Mouse (Mus musculus): ENCODE measurements around the gene Gda. TPM values are rescaled to one million over a fixed set of nuclear protein-coding genes. Genes with fewer than 3 reads are reported as not detected.

Gda gene
- total and polyA plus RNA-seq, 2 experiments from 2014 or later, result 2.4 to 6.9 TPM

GRCm38 (mm10) chr19:21384231-21384630 is 89.0 kb downstream of the Gda start:
- no peaks in the 10 kb centered on the region for H3K36me3 ChIP-seq (ENCODE audit: insufficient read depth, low read length)
- no peak for TF ChIP-seq CTCF (IDR thresholded peaks at IDR 0.05)
- ATAC-seq (ENCODE audit: low FRiP score) (no peak), DNase-seq (ENCODE audit: low spot score) (no peak)
- H3K9me3 ChIP-seq (ENCODE audit: low read length), result no peaks in the 10 kb centered on the region
- no peak overlapping the region for H3K4me3 ChIP-seq (ENCODE audit: low read depth, low read length)
- no peaks in the 10 kb centered on the region for H3K27me3 ChIP-seq (ENCODE audit: insufficient read depth, low read length)
- H3K4me1 ChIP-seq (ENCODE audit: insufficient read depth, low read length), result no peaks in the 10 kb centered on the region
- H3K27ac ChIP-seq (ENCODE audit: low read depth, low read length), result no peak overlapping the region
- H3K4me2 ChIP-seq (ENCODE audit: low read depth, low read length, poor library complexity, severe bottlenecking), result no peak overlapping the region
- 83% methylated on average over 3 of the region's 3 CpGs for WGBS
- no peak overlapping the region for H3K9ac ChIP-seq (replicated peaks; ENCODE audit: low read length, poor library complexity, severe bottlenecking)

GRCm38 (mm10) chr19:21383491-21384226 is 89.6 kb downstream of the Gda start:
- Histone ChIP-seq H3K27me3 (ENCODE audit: insufficient read depth, low read length) (no peaks in the 10 kb centered on the region), H3K4me1 (ENCODE audit: insufficient read depth, low read length) (no peaks in the 10 kb centered on the region), H3K4me3 (ENCODE audit: low read depth, low read length) (no peak overlapping the region), H3K9ac (replicated peaks; ENCODE audit: low read length, poor library complexity, severe bottlenecking) (no peak overlapping the region), H3K36me3 (ENCODE audit: insufficient read depth, low read length) (no peaks in the 10 kb centered on the region), H3K9me3 (ENCODE audit: low read length) (no peaks in the 10 kb centered on the region), H3K4me2 (ENCODE audit: low read depth, low read length, poor library complexity, severe bottlenecking) (no peak overlapping the region), H3K27ac (ENCODE audit: low read depth, low read length) (no peak overlapping the region)
- 89% methylated on average over 6 of the region's 6 CpGs for WGBS
- DNase-seq (ENCODE audit: low spot score), result no peak
- TF ChIP-seq CTCF (IDR thresholded peaks at IDR 0.05), result no peak
- no peak for ATAC-seq (ENCODE audit: low FRiP score)

GRCm38 (mm10) chr19:21381696-21382095 is 91.5 kb downstream of the Gda start:
- H3K36me3 ChIP-seq (ENCODE audit: insufficient read depth, low read length), result no peaks in the 10 kb centered on the region
- 74% methylated on average over 2 of the region's 2 CpGs for WGBS
- TF ChIP-seq CTCF (IDR thresholded peaks at IDR 0.05), result no peak
- H3K9me3 ChIP-seq (ENCODE audit: low read length), result no peaks in the 10 kb centered on the region
- no peaks in the 10 kb centered on the region for H3K4me1 ChIP-seq (ENCODE audit: insufficient read depth, low read length)
- H3K4me2 ChIP-seq (ENCODE audit: low read depth, low read length, poor library complexity, severe bottlenecking), result no peak overlapping the region
- ATAC-seq (ENCODE audit: low FRiP score) (no peak), DNase-seq (ENCODE audit: low spot score) (no peak)
- no peaks in the 10 kb centered on the region for H3K27me3 ChIP-seq (ENCODE audit: insufficient read depth, low read length)
- no peak overlapping the region for H3K4me3 ChIP-seq (ENCODE audit: low read depth, low read length)
- no peak overlapping the region for H3K9ac ChIP-seq (replicated peaks; ENCODE audit: low read length, poor library complexity, severe bottlenecking)
- no peak overlapping the region for H3K27ac ChIP-seq (ENCODE audit: low read depth, low read length)

GRCm38 (mm10) chr19:21379195-21379594 is 94.0 kb downstream of the Gda start:
- Histone ChIP-seq H3K36me3 (ENCODE audit: insufficient read depth, low read length) (no peaks in the 10 kb centered on the region), H3K9me3 (ENCODE audit: low read length) (no peaks in the 10 kb centered on the region), H3K27me3 (ENCODE audit: insufficient read depth, low read length) (no peaks in the 10 kb centered on the region), H3K9ac (replicated peaks; ENCODE audit: low read length, poor library complexity, severe bottlenecking) (no peak overlapping the region), H3K4me3 (ENCODE audit: low read depth, low read length) (no peak overlapping the region), H3K4me1 (ENCODE audit: insufficient read depth, low read length) (no peaks in the 10 kb centered on the region), H3K27ac (ENCODE audit: low read depth, low read length) (no peak overlapping the region), H3K4me2 (ENCODE audit: low read depth, low read length, poor library complexity, severe bottlenecking) (no peak overlapping the region)
- 91% methylated on average over 5 of the region's 5 CpGs for WGBS
- no peak for ATAC-seq (ENCODE audit: low FRiP score)
- no peak for DNase-seq (ENCODE audit: low spot score)
- no peak for TF ChIP-seq CTCF (IDR thresholded peaks at IDR 0.05)

GRCm38 (mm10) chr19:21376445-21377218 is 96.6 kb downstream of the Gda start:
- Histone ChIP-seq H3K36me3 (ENCODE audit: insufficient read depth, low read length) (no peaks in the 10 kb centered on the region), H3K27ac (ENCODE audit: low read depth, low read length) (no peak overlapping the region), H3K4me1 (ENCODE audit: insufficient read depth, low read length) (no peaks in the 10 kb centered on the region), H3K27me3 (ENCODE audit: insufficient read depth, low read length) (no peaks in the 10 kb centered on the region), H3K4me3 (ENCODE audit: low read depth, low read length) (no peak overlapping the region), H3K9ac (replicated peaks; ENCODE audit: low read length, poor library complexity, severe bottlenecking) (no peak overlapping the region), H3K9me3 (ENCODE audit: low read length) (no peaks in the 10 kb centered on the region), H3K4me2 (ENCODE audit: low read depth, low read length, poor library complexity, severe bottlenecking) (no peak overlapping the region)
- no peak for ATAC-seq (ENCODE audit: low FRiP score)
- 87% methylated on average over 4 of the region's 4 CpGs for WGBS
- DNase-seq (ENCODE audit: low spot score), result no peak
- no peak for TF ChIP-seq CTCF (IDR thresholded peaks at IDR 0.05)

All from midbrain, postnatal 0 days (tissue).